Mouse (Mus musculus) embryonic fibroblast, embryonic 13.5 days (primary cell): ENCODE measurements around the gene Sdk2.

Experiments used
- CTCF ChIP-seq: IDR thresholded peaks from 2 replicates; pipeline ENCODE4 v1.5.1; 2011; ENCODE audit warnings: mild to moderate bottlenecking, control low read depth, low read length, moderate library complexity, borderline replicate concordance; ENCODE audit not compliant: insufficient read depth
- POLR2A ChIP-seq: IDR thresholded peaks from 2 replicates; pipeline ENCODE4 v1.6.1; 2011; ENCODE audit warnings: low read depth, mild to moderate bottlenecking, control low read depth, low read length, moderate library complexity

- no peak for TF ChIP-seq POLR2A
- TF ChIP-seq CTCF = no peak
Observed at GRCm38 (mm10) chr11:113756578-113756977, 310.3 kb downstream of the Sdk2 start.
